Mouse (Mus musculus): ENCODE results near the gene Spo11. TPM values are rescaled to one million over a fixed set of nuclear protein-coding genes. Genes with fewer than 3 reads are reported as not detected.

Spo11 gene
- polyA plus RNA-seq, 1 experiment = not detected

DNA sequence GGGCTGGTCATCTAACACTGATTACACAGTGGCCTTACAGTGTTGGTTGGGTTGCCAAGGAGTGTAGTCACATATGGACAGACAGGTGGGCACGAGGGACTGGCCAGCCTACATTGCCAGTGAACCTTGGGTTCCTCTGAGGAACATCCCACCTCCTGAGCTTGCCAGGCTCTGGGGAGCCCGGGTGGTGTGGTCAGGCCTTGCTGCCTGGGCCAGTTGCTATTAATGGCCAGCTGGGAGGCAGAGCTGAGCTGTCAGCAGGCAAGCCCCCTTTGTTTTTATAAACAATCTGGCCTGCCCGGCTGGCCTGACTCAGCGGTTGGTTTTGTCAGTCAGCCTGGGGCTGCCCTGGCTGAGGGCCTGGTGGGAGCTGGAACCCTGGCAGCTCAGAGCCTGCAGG lies 47.4 kb downstream of the Spo11 start:
- Histone ChIP-seq H3K79me2 (ENCODE audit: control insufficient read depth, insufficient read depth) (peaks cover 42% of the 10 kb centered on the region), H3K27me3 (ENCODE audit: control insufficient read depth, insufficient read depth, insufficient read length) (no peaks in the 10 kb centered on the region), H3ac (ENCODE audit: control insufficient read depth, insufficient read length, low read depth) (no peak overlapping the region), H3K4me3 (ENCODE audit: insufficient read depth, poor library complexity, severe bottlenecking) (no peak overlapping the region), H3K36me3 (ENCODE audit: control insufficient read depth, insufficient read depth) (peaks cover 12% of the 10 kb centered on the region), H3K79me3 (ENCODE audit: low read depth) (peaks cover 5% of the 10 kb centered on the region)
- no peak for TF ChIP-seq MAX (IDR thresholded peaks at IDR 0.05)
- TF ChIP-seq USF1 (IDR thresholded peaks at IDR 0.05; ENCODE audit: low read depth) = no peak

DNA sequence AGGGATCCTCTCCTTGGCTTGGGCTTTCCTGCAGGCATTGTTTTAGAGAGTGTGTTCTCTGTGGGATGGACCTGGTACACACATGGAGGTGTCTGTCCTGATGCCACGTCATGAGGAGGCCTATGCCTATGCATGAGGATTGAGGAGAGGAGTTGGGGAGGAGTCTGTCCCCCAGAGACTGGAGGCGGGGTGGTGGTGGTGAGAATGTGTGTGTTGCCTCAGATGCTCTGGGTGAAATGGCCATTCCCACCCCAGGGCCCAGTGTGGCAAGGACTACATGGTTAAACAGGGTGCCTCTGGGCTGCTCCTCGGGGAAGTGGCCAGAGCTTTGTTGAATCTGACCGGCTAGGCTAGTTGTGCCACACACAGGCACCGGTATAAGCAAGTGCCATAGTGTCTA lies 48.8 kb downstream of the Spo11 start:
- Histone ChIP-seq H3K79me3 (ENCODE audit: low read depth) (peaks cover 5% of the 10 kb centered on the region), H3K27me3 (ENCODE audit: control insufficient read depth, insufficient read depth, insufficient read length) (no peaks in the 10 kb centered on the region), H3K79me2 (ENCODE audit: control insufficient read depth, insufficient read depth) (peaks cover 42% of the 10 kb centered on the region), H3K4me3 (ENCODE audit: insufficient read depth, poor library complexity, severe bottlenecking) (no peak overlapping the region), H3ac (ENCODE audit: control insufficient read depth, insufficient read length, low read depth) (no peak overlapping the region), H3K36me3 (ENCODE audit: control insufficient read depth, insufficient read depth) (peaks cover 12% of the 10 kb centered on the region)
- TF ChIP-seq MAX (IDR thresholded peaks at IDR 0.05) (no peak), FOSL1 (IDR thresholded peaks at IDR 0.05; ENCODE audit: insufficient read depth, low read length, poor library complexity, severe bottlenecking) (no peak), CEBPB (IDR thresholded peaks at IDR 0.05; ENCODE audit: low read depth) (no peak), CTCF (IDR thresholded peaks at IDR 0.05; ENCODE audit: control insufficient read depth, insufficient read depth, insufficient read length) (no peak), MYOD1 (IDR thresholded peaks at IDR 0.05; ENCODE audit: control insufficient read depth, insufficient read length, low read depth) (no peak), MYOG (IDR thresholded peaks at IDR 0.05; ENCODE audit: control insufficient read depth, extremely low read depth, insufficient read length) (no peak), USF1 (IDR thresholded peaks at IDR 0.05; ENCODE audit: low read depth) (no peak)

DNA sequence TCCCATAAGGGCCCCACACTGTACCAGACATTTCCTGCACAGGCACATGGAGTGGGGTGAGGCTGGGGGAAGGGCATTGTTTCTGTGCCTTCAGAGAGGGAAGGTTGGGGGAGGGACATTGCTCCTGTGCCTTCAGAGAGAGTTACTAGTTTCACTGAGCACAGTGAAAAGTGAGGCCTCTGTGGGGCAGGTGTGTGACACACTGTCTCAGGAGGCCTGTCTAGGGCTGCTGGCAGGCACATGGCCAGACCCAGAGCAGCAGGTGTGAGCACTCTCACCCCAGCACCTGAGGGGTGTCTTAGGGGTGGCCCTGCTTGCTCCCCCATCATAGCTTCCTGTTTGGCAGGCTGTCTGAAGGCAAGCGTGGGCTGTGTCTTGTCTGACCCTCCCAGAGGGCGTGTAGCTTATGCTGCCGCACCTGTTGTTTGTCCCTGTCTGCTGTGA lies 49.2 kb downstream of the Spo11 start:
- no peaks in the 10 kb centered on the region for H3K27me3 ChIP-seq (ENCODE audit: control insufficient read depth, insufficient read depth, insufficient read length)
- peaks cover 12% of the 10 kb centered on the region for H3K36me3 ChIP-seq (ENCODE audit: control insufficient read depth, insufficient read depth)

DNA sequence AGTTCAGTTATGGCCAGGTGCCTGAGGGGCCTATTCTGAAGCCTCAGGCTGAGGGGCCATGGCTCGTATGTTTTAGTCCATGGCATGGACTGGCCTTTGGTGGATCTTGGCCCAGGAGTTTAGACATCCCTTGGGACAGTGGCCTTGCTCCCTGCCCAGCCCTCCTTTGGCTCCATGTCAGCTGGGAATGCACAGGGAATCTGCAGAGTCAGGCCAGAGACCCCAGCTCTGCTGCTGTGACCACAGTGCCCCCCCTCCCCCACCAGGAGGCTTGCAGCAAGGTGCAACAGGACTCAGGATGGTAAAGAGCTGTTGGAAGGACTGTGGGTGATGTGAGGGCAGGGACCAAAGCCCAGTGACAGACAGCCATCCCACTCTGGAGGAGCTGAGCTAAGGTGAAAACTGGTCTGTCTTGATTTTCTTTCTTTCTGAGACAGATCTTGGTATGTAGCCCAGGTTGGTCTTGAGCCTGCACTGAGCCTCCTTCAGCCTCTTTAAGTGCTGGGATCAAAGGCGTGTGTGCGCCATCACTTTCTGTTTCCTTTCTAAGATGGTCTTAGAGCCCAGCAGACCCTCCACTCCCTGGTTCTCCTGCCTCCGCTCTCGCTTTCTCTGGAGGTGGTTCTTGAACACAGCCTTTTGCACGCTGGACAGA lies 49.8 kb downstream of the Spo11 start:
- peaks cover 38% of the 10 kb centered on the region for H3K79me2 ChIP-seq (ENCODE audit: control insufficient read depth, insufficient read depth)
- H3K27me3 ChIP-seq (ENCODE audit: control insufficient read depth, insufficient read depth, insufficient read length) = no peaks in the 10 kb centered on the region
- no peak overlapping the region for H3ac ChIP-seq (ENCODE audit: control insufficient read depth, insufficient read length, low read depth)
- H3K79me3 ChIP-seq (ENCODE audit: low read depth) = peaks cover 5% of the 10 kb centered on the region
- H3K4me3 ChIP-seq (ENCODE audit: insufficient read depth, poor library complexity, severe bottlenecking) = no peak overlapping the region
- H3K36me3 ChIP-seq (ENCODE audit: control insufficient read depth, insufficient read depth) = peaks cover 12% of the 10 kb centered on the region
- TF ChIP-seq MYOD1 (IDR thresholded peaks at IDR 0.05; ENCODE audit: control insufficient read depth, insufficient read length, low read depth) (no peak), USF1 (IDR thresholded peaks at IDR 0.05; ENCODE audit: low read depth) (no peak), FOSL1 (IDR thresholded peaks at IDR 0.05; ENCODE audit: insufficient read depth, low read length, poor library complexity, severe bottlenecking) (no peak), CEBPB (IDR thresholded peaks at IDR 0.05; ENCODE audit: low read depth) (no peak), MAX (IDR thresholded peaks at IDR 0.05) (no peak), MYOG (IDR thresholded peaks at IDR 0.05; ENCODE audit: control insufficient read depth, extremely low read depth, insufficient read length) (no peak), CTCF (IDR thresholded peaks at IDR 0.05; ENCODE audit: control insufficient read depth, insufficient read depth, insufficient read length) (no peak)

More for the DNA sequence above, 49.2 kb downstream of the Spo11 start:
- Histone ChIP-seq H3K79me2 (ENCODE audit: control insufficient read depth, insufficient read depth) (peaks cover 42% of the 10 kb centered on the region), H3K4me3 (ENCODE audit: insufficient read depth, poor library complexity, severe bottlenecking) (no peak overlapping the region), H3ac (ENCODE audit: control insufficient read depth, insufficient read length, low read depth) (no peak overlapping the region), H3K79me3 (ENCODE audit: low read depth) (peaks cover 5% of the 10 kb centered on the region)
- TF ChIP-seq MYOD1 (IDR thresholded peaks at IDR 0.05; ENCODE audit: control insufficient read depth, insufficient read length, low read depth) (no peak), CEBPB (IDR thresholded peaks at IDR 0.05; ENCODE audit: low read depth) (no peak), FOSL1 (IDR thresholded peaks at IDR 0.05; ENCODE audit: insufficient read depth, low read length, poor library complexity, severe bottlenecking) (no peak), USF1 (IDR thresholded peaks at IDR 0.05; ENCODE audit: low read depth) (no peak), MAX (IDR thresholded peaks at IDR 0.05) (no peak), CTCF (IDR thresholded peaks at IDR 0.05; ENCODE audit: control insufficient read depth, insufficient read depth, insufficient read length) (no peak), MYOG (IDR thresholded peaks at IDR 0.05; ENCODE audit: control insufficient read depth, extremely low read depth, insufficient read length) (no peak)

DNA sequence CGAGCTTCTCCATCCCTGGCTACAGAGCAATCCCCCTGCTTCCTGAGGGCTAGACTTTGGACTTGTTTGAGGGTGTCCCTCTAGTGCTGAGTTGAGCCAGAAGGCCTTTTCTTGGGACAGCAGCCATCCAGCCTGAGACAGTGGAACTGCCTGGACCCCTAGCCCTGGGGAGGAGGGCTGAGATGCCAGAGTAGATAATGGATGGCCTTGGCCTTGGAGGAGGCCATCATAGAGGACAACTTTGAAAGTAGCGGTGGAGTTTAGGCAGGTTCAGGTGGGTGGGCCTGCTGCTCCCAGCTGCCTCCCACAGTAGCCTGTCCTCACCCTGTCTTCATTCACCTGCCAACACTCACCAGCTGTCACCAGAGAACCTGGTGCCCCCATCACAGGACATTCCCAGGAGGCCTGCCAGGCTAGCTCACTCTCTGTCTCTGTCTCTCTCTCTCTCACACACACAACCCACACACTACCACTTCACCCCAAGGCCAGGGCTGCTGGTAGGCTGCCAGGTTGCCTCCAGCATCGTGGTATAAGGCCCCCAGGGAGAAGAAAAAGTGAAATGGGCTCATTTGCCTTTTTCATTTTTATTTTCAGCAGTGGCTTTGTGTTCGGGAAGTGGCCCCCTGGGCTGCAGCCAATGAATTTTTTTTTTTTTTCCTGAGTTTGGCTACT lies 50.5 kb downstream of the Spo11 start:
- Histone ChIP-seq H3K36me3 (ENCODE audit: control insufficient read depth, insufficient read depth) (peaks cover 12% of the 10 kb centered on the region), H3K27me3 (ENCODE audit: control insufficient read depth, insufficient read depth, insufficient read length) (no peaks in the 10 kb centered on the region), H3K4me3 (ENCODE audit: insufficient read depth, poor library complexity, severe bottlenecking) (no peak overlapping the region), H3K79me3 (ENCODE audit: low read depth) (peaks cover 5% of the 10 kb centered on the region), H3ac (ENCODE audit: control insufficient read depth, insufficient read length, low read depth) (no peak overlapping the region), H3K79me2 (ENCODE audit: control insufficient read depth, insufficient read depth) (peaks cover 31% of the 10 kb centered on the region)
- TF ChIP-seq CTCF (IDR thresholded peaks at IDR 0.05; ENCODE audit: control insufficient read depth, insufficient read depth, insufficient read length) = no peak
- no peak for TF ChIP-seq MAX (IDR thresholded peaks at IDR 0.05)
- TF ChIP-seq MYOD1 (IDR thresholded peaks at IDR 0.05; ENCODE audit: control insufficient read depth, insufficient read length, low read depth) = no peak
- no peak for TF ChIP-seq USF1 (IDR thresholded peaks at IDR 0.05; ENCODE audit: low read depth)
- TF ChIP-seq FOSL1 (IDR thresholded peaks at IDR 0.05; ENCODE audit: insufficient read depth, low read length, poor library complexity, severe bottlenecking) = no peak
- TF ChIP-seq CEBPB (IDR thresholded peaks at IDR 0.05; ENCODE audit: low read depth) = no peak
- TF ChIP-seq MYOG (IDR thresholded peaks at IDR 0.05; ENCODE audit: control insufficient read depth, extremely low read depth, insufficient read length) = no peak

All from C2C12 (cell line).